Mouse (Mus musculus): ENCODE data around the gene Trnp1. TPM values are rescaled to one million over a fixed set of nuclear protein-coding genes. Genes with fewer than 3 reads are reported as not detected.
"Not testable (repeated sequence)": the region's sequence is repeated elsewhere in the genome, so short reads cannot be mapped to it uniquely, and the experiment has no call there.

The Trnp1 gene
- polyA plus RNA-seq (2015; fragmentation: Nextera tagmentation; extraction: Ambion mirVana): 7.9 and 9.0 TPM in 2 replicates

- H3K27me3 ChIP-seq: peaks cover 56% of the 10 kb centered on the region
Observed at GRCm38 (mm10) chr4:133498160-133498724, at the start of gene Trnp1. TSS of gene Trnp1 (minus strand) at chr4:133498550.

GRCm38 (mm10) chr4:133545272-133546231, 47.2 kb upstream of the Trnp1 start, which contains the start of gene Nudc:
TSS of gene Nudc (minus strand) at chr4:133545996.
- WGBS: under 1% methylated on average over 75 of the region's 77 CpGs
- Histone ChIP-seq H3K4me1 (peaks cover 22% of the 10 kb centered on the region), H3K4me2 (replicated peaks) (peak within 1 kb of the TSS; percentile 70), H3K9ac (replicated peaks) (peak within 1 kb of the TSS; percentile 76), H3K9me3 (no peaks in the 10 kb centered on the region), H3K36me3 (peaks cover 12% of the 10 kb centered on the region; the same call in 1 of the 2 replicates), H3K27ac (replicated peaks) (peak within 1 kb of the TSS; percentile 71), H3K4me3 (peak within 1 kb of the TSS; percentile 67), H3K27me3 (no peaks in the 10 kb centered on the region)
- peak; percentile 99 for ATAC-seq (replicated peaks)

More at GRCm38 (mm10) chr4:133498160-133498724, at the start of gene Trnp1:
- peaks cover 33% of the 10 kb centered on the region for H3K4me1 ChIP-seq
- under 1% methylated on average over 49 of the region's 53 CpGs for WGBS
- peak within 1 kb of the TSS; percentile 71 for H3K9ac ChIP-seq (replicated peaks)
- peak within 1 kb of the TSS; percentile 77 for H3K4me3 ChIP-seq
- no peaks in the 10 kb centered on the region for H3K9me3 ChIP-seq
- H3K36me3 ChIP-seq: no peaks in the 10 kb centered on the region
- H3K27ac ChIP-seq (replicated peaks): 0 out of 2 replicates have a peak within 1 kb of the TSS, but pooled peaks have one; percentile 21
- H3K4me2 ChIP-seq (replicated peaks): peak within 1 kb of the TSS; percentile 99
- peak; percentile 89 for ATAC-seq (replicated peaks)

GRCm38 (mm10) chr4:133536652-133537051, 38.3 kb upstream of the Trnp1 start:
- H3K36me3 ChIP-seq: peaks cover 63% of the 10 kb centered on the region
- no peaks in the 10 kb centered on the region for H3K9me3 ChIP-seq
- no peaks in the 10 kb centered on the region for H3K4me1 ChIP-seq
- 91% methylated on average over 5 of the region's 5 CpGs for WGBS
- no peaks in the 10 kb centered on the region for H3K27me3 ChIP-seq
- no peak overlapping the region for H3K4me2 ChIP-seq (replicated peaks)
- H3K27ac ChIP-seq (replicated peaks): no peak overlapping the region
- H3K4me3 ChIP-seq: no peak overlapping the region
- H3K9ac ChIP-seq (replicated peaks): no peak overlapping the region
- ATAC-seq (replicated peaks): no peak

- no peaks in the 10 kb centered on the region for H3K4me1 ChIP-seq
- peaks cover 64% of the 10 kb centered on the region for H3K36me3 ChIP-seq
- 92% methylated on average over 3 of the region's 3 CpGs for WGBS
Observed at GRCm38 (mm10) chr4:133536081-133536480, 37.7 kb upstream of the Trnp1 start.

GRCm38 (mm10) chr4:133532777-133533176, 34.4 kb upstream of the Trnp1 start:
- no peak for ATAC-seq (replicated peaks)
- H3K36me3 ChIP-seq: peaks cover 64% of the 10 kb centered on the region
- H3K9ac ChIP-seq (replicated peaks): no peak overlapping the region
- no peaks in the 10 kb centered on the region for H3K27me3 ChIP-seq
- 87% methylated on average over 3 of the region's 3 CpGs for WGBS
- no peak overlapping the region for H3K4me2 ChIP-seq (replicated peaks)
- H3K4me1 ChIP-seq: no peaks in the 10 kb centered on the region
- no peak overlapping the region for H3K27ac ChIP-seq (replicated peaks)
- H3K4me3 ChIP-seq: no peak overlapping the region
- H3K9me3 ChIP-seq: no peaks in the 10 kb centered on the region

More at GRCm38 (mm10) chr4:133536081-133536480, 37.7 kb upstream of the Trnp1 start:
- no peak for ATAC-seq (replicated peaks)
- H3K9ac ChIP-seq (replicated peaks): no peak overlapping the region
- H3K27ac ChIP-seq (replicated peaks): no peak overlapping the region
- no peaks in the 10 kb centered on the region for H3K9me3 ChIP-seq
- H3K4me2 ChIP-seq (replicated peaks): no peak overlapping the region
- H3K27me3 ChIP-seq: no peaks in the 10 kb centered on the region
- no peak overlapping the region for H3K4me3 ChIP-seq

GRCm38 (mm10) chr4:133527788-133528187, 29.4 kb upstream of the Trnp1 start:
- Histone ChIP-seq H3K9me3 (no peaks in the 10 kb centered on the region), H3K36me3 (peaks cover 34% of the 10 kb centered on the region), H3K4me1 (no peaks in the 10 kb centered on the region), H3K27me3 (no peaks in the 10 kb centered on the region), H3K9ac (replicated peaks) (no peak overlapping the region), H3K4me3 (no peak overlapping the region), H3K27ac (replicated peaks) (no peak overlapping the region), H3K4me2 (replicated peaks) (no peak overlapping the region)
- WGBS: 79% methylated on average over 16 of the region's 16 CpGs
- no peak for ATAC-seq (replicated peaks)

GRCm38 (mm10) chr4:133521502-133521901, 23.2 kb upstream of the Trnp1 start:
- no peaks in the 10 kb centered on the region for H3K9me3 ChIP-seq
- no peak for ATAC-seq (replicated peaks)
- H3K4me1 ChIP-seq: peaks cover 8% of the 10 kb centered on the region
- 69% methylated on average over 2 of the region's 2 CpGs for WGBS
- H3K36me3 ChIP-seq: no peaks in the 10 kb centered on the region
- H3K27ac ChIP-seq (replicated peaks): no peak overlapping the region
- H3K27me3 ChIP-seq: peaks cover 42% of the 10 kb centered on the region
- no peak overlapping the region for H3K4me2 ChIP-seq (replicated peaks)
- no peak overlapping the region for H3K4me3 ChIP-seq
- H3K9ac ChIP-seq (replicated peaks): no peak overlapping the region

GRCm38 (mm10) chr4:133519369-133519665, 21.0 kb upstream of the Trnp1 start:
- no peak for ATAC-seq (replicated peaks)
- Histone ChIP-seq H3K4me2 (replicated peaks) (peak overlapping the region; percentile 38), H3K4me1 (peaks cover 8% of the 10 kb centered on the region), H3K4me3 (peak overlapping the region; percentile 30), H3K9ac (replicated peaks) (no peak overlapping the region), H3K27ac (replicated peaks) (no peak overlapping the region), H3K27me3 (peaks cover 46% of the 10 kb centered on the region), H3K9me3 (no peaks in the 10 kb centered on the region), H3K36me3 (no peaks in the 10 kb centered on the region)
- 5% methylated on average over 25 of the region's 25 CpGs for WGBS

- WGBS: 4% methylated on average over 68 of the region's 69 CpGs
- peaks cover 46% of the 10 kb centered on the region for H3K27me3 ChIP-seq
- peak within 1 kb of the TSS; percentile 30 for H3K4me3 ChIP-seq
- H3K27ac ChIP-seq (replicated peaks): no peak within 1 kb of the TSS
- H3K9ac ChIP-seq (replicated peaks): no peak within 1 kb of the TSS
- no peaks in the 10 kb centered on the region for H3K36me3 ChIP-seq
- H3K4me2 ChIP-seq (replicated peaks): peak within 1 kb of the TSS; percentile 38
- peaks cover 8% of the 10 kb centered on the region for H3K4me1 ChIP-seq
- H3K9me3 ChIP-seq: no peaks in the 10 kb centered on the region
- no peak for ATAC-seq (replicated peaks)
Observed at GRCm38 (mm10) chr4:133518601-133519368, 20.4 kb upstream of the Trnp1 start, which contains the start of gene Kdf1. TSS of gene Kdf1 (plus strand) at chr4:133518963.

- 0 out of 2 replicates have a peak, but pooled peaks have one; percentile 51 for ATAC-seq (replicated peaks)
- H3K4me3 ChIP-seq: no peak overlapping the region
- WGBS: 13% methylated on average over 8 of the region's 8 CpGs
Observed at GRCm38 (mm10) chr4:133512972-133513371, 14.6 kb upstream of the Trnp1 start.

GRCm38 (mm10) chr4:133512511-133512910, 14.2 kb upstream of the Trnp1 start:
- not testable (repeated sequence) for H3K27ac ChIP-seq (replicated peaks); H3K9ac ChIP-seq (replicated peaks); ATAC-seq (replicated peaks); H3K4me3 ChIP-seq; H3K4me2 ChIP-seq (replicated peaks); H3K36me3 ChIP-seq; H3K9me3 ChIP-seq
- H3K4me1 ChIP-seq: peaks cover 12% of the 10 kb centered on the region
- 48% methylated on average over 5 of the region's 5 CpGs for WGBS
- H3K27me3 ChIP-seq: peaks cover 11% of the 10 kb centered on the region

More at GRCm38 (mm10) chr4:133512972-133513371, 14.6 kb upstream of the Trnp1 start:
- no peaks in the 10 kb centered on the region for H3K9me3 ChIP-seq
- peaks cover 12% of the 10 kb centered on the region for H3K4me1 ChIP-seq
- no peak overlapping the region for H3K9ac ChIP-seq (replicated peaks)
- H3K4me2 ChIP-seq (replicated peaks): no peak overlapping the region
- no peak overlapping the region for H3K27ac ChIP-seq (replicated peaks)
- peaks cover 16% of the 10 kb centered on the region for H3K27me3 ChIP-seq
- no peaks in the 10 kb centered on the region for H3K36me3 ChIP-seq

Data from forebrain, embryonic 15.5 days (tissue).